Mouse (Mus musculus): ENCODE results near the gene Hyou1. TPM values are rescaled to one million over a fixed set of nuclear protein-coding genes. Genes with fewer than 3 reads are reported as not detected.
"Not testable (repeated sequence)": the region's sequence is repeated elsewhere in the genome, so short reads cannot be mapped to it uniquely, and the experiment has no call there.

The Hyou1 gene
- total RNA-seq (2014; fragmentation: Nextera tagmentation) (126 and 142 TPM in 2 replicates), total RNA-seq (2017) (187 and 212 TPM in 2 replicates)

GRCm38 (mm10) chr9:44379054-44379834 lies at the start of gene Hyou1:
Hyou1 (plus strand) TSS chr9:44379490.
- peak; percentile 92 for ATAC-seq (replicated peaks; ENCODE audit: poor library complexity, severe bottlenecking)

- ATAC-seq (replicated peaks; ENCODE audit: poor library complexity, severe bottlenecking) = no peak
Observed at GRCm38 (mm10) chr9:44330736-44331135, 48.6 kb upstream of the Hyou1 start.

GRCm38 (mm10) chr9:44332918-44333638 lies 46.2 kb upstream of the Hyou1 start:
- no peak for ATAC-seq (replicated peaks; ENCODE audit: poor library complexity, severe bottlenecking)

GRCm38 (mm10) chr9:44334396-44335330 lies 44.6 kb upstream of the Hyou1 start, which contains the start of gene H2afx:
H2afx (plus strand) TSS chr9:44334694.
- ATAC-seq (replicated peaks; ENCODE audit: poor library complexity, severe bottlenecking) = peak; percentile 87

GRCm38 (mm10) chr9:44335331-44336092 lies 43.8 kb upstream of the Hyou1 start:
- peak; percentile 1; the same call in 1 of the 2 replicates for ATAC-seq (replicated peaks; ENCODE audit: poor library complexity, severe bottlenecking)

- ATAC-seq (replicated peaks; ENCODE audit: poor library complexity, severe bottlenecking) = no peak
Observed at GRCm38 (mm10) chr9:44336093-44336406, 43.2 kb upstream of the Hyou1 start.

- ATAC-seq (replicated peaks; ENCODE audit: poor library complexity, severe bottlenecking) = not testable (repeated sequence)
Observed at GRCm38 (mm10) chr9:44336513-44336912, 42.8 kb upstream of the Hyou1 start.

- no peak for ATAC-seq (replicated peaks; ENCODE audit: poor library complexity, severe bottlenecking)
Observed at GRCm38 (mm10) chr9:44336964-44337363, 42.3 kb upstream of the Hyou1 start.

GRCm38 (mm10) chr9:44337436-44338169 lies 41.7 kb upstream of the Hyou1 start:
- ATAC-seq (replicated peaks; ENCODE audit: poor library complexity, severe bottlenecking) = no peak

GRCm38 (mm10) chr9:44338574-44338973 lies 40.7 kb upstream of the Hyou1 start:
- ATAC-seq (replicated peaks; ENCODE audit: poor library complexity, severe bottlenecking) = no peak

- no peak for ATAC-seq (replicated peaks; ENCODE audit: poor library complexity, severe bottlenecking)
Observed at GRCm38 (mm10) chr9:44341487-44341886, 37.8 kb upstream of the Hyou1 start.

GRCm38 (mm10) chr9:44342173-44342572 lies 37.1 kb upstream of the Hyou1 start:
- no peak for ATAC-seq (replicated peaks; ENCODE audit: poor library complexity, severe bottlenecking)

GRCm38 (mm10) chr9:44342605-44343004 lies 36.7 kb upstream of the Hyou1 start:
- ATAC-seq (replicated peaks; ENCODE audit: poor library complexity, severe bottlenecking) = no peak

GRCm38 (mm10) chr9:44343290-44343689 lies 36.0 kb upstream of the Hyou1 start:
- no peak for ATAC-seq (replicated peaks; ENCODE audit: poor library complexity, severe bottlenecking)

- peak; percentile 89 for ATAC-seq (replicated peaks; ENCODE audit: poor library complexity, severe bottlenecking)
Observed at GRCm38 (mm10) chr9:44343781-44344421, 35.4 kb upstream of the Hyou1 start, which contains the start of gene Hmbs. Hmbs (minus strand) TSS chr9:44344228.

- ATAC-seq (replicated peaks; ENCODE audit: poor library complexity, severe bottlenecking) = no peak
Observed at GRCm38 (mm10) chr9:44345570-44346433, 33.5 kb upstream of the Hyou1 start.

- no peak for ATAC-seq (replicated peaks; ENCODE audit: poor library complexity, severe bottlenecking)
Observed at GRCm38 (mm10) chr9:44347166-44347565, 32.1 kb upstream of the Hyou1 start.

GRCm38 (mm10) chr9:44347621-44348020 lies 31.7 kb upstream of the Hyou1 start:
- no peak for ATAC-seq (replicated peaks; ENCODE audit: poor library complexity, severe bottlenecking)

Measured in granulocyte monocyte progenitor cell, adult 5-6 weeks (primary cell).